Mouse (Mus musculus) lung, postnatal 14 days (tissue): Measurements from ENCODE around the gene Gm38100.

Experiments used
- DNase-seq: peaks from one replicate; pipeline ENCODE4 v3.0.0; 2021

The Gm38100 gene

DNA sequence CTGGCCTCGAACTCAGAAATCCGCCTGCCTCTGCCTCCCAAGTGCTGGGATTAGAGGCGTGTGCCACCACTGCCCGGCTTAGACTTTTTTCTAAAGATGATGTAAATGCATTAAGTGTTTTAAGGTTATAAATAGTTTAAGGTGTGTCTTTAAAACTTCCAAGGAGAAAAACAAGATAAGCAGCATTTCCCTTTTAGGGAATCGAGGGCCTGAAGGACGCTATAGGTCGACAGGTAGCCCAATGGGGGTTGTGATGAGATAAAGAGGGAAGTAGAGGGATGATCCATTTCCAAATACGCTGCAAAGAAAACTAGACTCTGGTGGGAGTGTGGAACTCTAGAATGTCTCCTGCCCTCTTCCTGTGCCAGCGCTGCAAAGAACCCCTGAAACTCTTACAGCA, at the start of gene Gm38100:
TSS of gene Gm38100 (plus strand) at position 301 of the 400 bp plus-strand sequence.
- DNase-seq = no peak

DNA sequence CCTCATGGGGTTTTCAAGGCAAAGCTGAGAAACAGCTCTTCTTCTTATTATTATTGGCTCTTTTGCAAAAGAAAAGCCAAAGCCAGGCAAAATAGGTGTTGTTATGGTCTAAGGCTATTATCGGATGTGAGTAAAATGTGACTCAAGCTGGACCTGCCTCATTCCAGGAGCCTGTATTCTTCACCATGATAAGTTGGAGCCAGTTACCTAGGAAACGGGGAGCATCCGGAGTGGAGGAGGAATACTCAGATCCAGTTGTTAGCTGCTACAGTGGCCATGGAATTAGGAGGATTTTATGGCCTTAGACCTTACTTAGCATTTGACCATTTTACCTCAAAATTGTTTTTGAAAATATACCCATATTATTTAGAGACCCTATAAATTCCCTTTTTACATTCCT, 49.4 kb upstream of the Gm38100 start:
- DNase-seq = no peak

DNA sequence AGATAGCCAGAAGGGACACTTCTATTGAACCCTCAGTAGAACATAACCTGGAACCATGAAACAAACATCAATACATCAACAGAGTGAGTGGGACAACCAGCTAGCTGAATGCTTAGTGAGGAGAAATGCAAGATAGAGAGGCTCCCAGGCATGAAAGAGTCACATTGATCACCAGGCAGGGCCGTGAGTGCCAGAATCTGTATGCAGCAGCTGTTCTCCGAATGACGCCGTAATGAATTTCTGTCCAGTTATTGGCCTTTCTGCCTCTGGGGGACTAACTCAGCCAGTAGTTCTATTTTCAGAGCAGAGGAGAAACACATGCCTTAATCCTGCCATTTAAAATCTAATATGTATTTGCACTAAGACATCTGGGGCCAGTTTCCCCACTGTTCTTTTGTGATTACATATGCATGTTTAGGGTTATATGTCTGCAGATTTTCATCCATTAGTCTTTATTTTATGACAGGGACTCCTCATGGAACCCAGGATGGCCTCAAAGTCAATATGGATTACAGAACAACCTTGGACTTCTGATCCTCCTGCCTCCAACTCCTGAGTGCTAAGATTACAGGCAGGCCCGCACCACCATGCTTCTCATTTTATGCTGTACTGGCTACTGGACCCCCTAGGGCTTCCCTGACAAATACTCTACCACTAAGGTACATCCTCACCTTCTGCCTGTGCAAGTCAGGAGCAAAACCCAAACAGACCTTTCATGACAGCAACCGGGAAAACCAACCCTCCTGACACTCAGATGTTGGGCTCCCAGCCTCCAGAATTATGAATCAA, 47.9 kb upstream of the Gm38100 start:
- DNase-seq = no peak

DNA sequence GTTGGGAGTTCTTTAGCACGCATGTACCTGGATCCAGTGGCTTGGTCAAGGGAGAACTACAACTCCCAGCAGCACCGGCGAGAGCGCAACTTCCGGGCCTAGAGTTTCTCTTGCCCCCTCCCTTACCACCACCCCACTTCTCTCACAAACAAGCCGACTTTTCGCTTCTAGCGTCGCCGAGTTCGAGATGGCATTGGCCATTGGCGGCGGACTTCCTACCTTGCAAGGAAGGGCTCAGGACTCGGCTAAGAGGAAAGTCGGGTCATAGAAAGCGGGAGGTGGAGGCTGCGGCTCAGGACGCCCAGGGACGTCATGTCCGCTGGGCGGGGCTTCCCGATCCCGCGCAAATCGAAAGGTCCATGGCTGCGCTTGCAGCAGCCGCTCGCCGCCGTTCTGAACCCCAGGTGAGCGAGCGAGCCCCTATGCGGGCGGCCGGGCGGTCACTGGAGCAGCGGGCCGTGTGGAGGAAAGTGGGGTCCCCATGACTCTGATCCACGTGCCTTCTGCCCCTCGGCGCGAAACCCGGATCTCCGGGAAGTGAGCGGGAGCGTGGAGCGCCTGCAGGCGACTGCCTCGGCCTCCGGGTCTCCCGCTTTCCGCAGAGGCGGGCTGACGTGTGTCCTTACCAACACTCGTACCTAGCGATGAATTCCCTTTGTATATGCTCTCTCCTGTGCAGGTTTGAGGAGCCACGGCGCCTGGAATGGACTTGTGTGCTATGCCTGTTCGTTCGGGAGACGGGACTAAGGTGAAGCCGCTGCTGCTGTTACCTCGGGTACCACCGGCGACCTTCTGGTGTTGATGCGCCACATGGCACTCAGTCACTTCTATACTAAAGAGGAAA, 39.5 kb upstream of the Gm38100 start, which contains the start of gene Exo1:
TSS of gene Exo1 (plus strand) at position 129 of the 844 bp plus-strand sequence.
- DNase-seq = peak; percentile 88

DNA sequence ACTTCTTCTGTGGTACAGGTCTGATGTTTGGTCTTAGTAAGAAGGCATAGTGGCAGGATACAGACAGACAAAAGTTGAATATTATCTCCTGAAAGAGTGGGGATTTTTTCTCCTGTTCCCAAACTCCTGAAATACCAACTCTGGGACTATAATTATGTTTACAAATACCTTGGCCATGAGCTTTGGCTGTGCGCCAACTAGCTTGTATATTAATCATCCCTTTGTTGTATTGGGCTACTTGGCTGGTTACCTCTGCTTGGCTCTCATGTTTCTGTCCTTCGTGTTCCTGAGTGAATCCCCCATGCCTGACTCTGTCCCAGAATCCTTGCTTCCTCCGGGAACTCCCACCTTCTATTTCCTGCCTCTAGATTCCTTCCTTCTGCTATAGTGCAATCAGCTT, 36.7 kb upstream of the Gm38100 start:
- no peak for DNase-seq

DNA sequence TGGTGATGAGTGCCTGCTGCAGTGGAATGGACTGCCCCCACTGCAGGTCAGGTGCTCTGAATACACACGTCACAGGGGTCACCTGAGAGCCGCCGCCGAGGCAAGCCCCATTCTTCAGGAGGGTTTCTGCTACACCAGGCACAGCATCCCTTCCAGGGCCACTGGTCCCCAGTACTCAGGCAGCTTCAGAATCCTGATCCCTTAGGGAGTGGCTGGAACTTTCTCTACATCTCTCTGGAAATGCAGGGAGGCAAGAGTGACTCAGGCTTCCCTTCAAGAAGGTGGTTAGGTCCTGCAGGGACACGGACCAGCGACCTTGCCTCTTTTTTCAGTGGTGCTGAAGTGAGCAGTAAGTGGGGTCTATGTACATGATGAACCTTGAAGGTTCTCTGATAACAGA, 26.9 kb upstream of the Gm38100 start:
- DNase-seq = no peak

DNA sequence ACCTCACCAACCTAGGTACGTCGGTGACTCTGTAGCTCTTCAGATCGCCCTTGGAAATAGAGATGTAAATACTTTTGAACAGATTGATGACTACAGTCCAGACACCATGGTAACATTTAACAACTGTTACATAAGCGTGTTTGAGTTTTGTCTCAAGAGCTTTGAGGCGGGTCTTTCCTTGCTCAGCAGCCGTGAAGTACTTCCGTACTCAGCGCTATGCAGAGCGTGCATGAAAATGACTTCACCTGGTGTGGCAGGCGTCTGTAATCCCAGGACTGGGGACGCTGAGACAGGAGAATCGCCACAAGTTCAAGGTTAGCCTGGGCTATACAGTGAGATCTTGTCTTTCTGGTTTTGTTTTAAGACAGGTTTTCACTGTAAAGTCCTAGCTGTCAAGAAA, 26.4 kb upstream of the Gm38100 start:
- DNase-seq = no peak

DNA sequence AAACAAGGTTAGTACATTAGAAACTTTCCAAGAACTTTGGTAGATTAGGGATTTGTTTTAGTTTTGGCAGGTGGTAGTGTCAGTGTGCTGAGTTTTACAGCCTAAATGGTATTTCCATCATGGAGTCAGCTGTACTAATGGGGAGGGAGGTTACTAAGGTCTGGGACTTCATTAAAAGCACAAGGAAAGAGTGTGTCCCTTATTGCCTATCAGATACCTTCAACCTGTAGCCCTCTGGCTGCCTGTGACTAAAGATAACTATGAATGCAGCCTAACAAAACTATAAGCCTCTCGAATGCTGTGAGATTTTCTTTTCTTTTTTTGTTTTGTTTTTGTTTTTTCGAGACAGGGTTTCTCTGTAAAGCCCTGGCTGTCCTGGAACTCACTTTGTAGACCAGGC, 8.9 kb upstream of the Gm38100 start:
- no peak for DNase-seq

DNA sequence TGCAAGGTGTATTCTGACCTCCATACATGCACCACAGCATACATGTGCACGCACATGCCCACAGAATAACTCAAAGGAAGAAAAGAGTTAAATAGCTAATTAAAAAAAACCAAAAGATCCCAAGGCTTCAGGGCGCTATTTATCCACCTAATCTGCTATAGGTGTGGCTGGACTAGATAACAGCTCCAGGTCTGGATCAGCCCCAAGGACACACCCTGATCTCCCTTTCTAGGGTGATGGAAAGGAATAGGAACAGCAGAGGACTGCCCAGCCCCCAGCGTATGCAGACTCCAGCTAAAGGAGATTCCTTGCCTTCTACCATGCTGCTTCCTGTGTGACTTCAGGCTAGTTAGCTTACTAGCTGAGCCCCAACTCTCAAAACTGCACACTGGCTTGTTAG, 8.1 kb upstream of the Gm38100 start:
- no peak for DNase-seq

DNA sequence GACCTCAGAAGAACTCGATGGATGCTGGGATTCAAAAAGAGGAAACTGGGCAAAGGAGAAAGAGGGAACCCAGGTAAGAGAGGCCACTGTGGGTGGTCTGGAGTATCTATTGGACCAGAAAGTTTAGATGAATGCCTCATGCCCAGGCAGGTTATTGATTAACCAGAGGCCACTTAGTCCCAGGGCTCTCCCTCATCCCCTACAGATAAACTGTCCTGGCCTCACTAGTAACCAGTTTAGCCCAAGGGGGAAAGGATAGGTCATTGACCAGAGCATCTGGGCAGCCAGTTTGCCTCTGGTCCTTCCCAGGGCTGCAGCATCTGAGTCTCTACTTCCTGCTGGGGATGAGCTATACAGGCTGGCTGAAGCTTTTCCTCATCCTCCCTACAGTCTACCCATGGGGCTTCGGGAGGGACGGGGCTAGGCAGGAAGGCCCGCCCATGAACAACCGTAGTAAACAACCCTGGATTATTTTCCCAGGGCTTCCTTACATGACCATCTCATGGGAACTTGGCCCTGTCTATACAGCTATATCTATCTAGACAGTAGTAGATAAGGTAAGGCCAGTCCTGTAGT, 6.3 kb upstream of the Gm38100 start:
- no peak for DNase-seq

DNA sequence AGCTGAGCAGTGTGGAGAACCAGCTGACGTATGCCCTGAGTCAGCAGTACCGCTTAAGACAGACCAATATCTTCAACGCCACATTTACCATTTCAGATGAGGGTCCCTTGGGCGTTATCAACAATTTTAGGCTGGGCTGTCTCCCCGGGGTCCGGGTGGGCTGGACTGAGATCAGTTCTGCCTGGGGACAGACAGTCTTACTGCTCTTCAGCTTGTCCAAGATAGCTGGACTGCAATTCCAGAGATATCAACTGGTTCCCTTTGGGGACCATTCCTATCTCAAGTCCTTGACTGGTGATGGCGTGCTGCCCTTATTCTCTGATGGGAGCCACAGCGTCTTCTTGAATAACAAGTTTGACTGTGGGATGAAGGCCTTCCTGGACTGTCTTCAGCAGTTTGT, 962 bp downstream of the Gm38100 start:
- no peak for DNase-seq

DNA sequence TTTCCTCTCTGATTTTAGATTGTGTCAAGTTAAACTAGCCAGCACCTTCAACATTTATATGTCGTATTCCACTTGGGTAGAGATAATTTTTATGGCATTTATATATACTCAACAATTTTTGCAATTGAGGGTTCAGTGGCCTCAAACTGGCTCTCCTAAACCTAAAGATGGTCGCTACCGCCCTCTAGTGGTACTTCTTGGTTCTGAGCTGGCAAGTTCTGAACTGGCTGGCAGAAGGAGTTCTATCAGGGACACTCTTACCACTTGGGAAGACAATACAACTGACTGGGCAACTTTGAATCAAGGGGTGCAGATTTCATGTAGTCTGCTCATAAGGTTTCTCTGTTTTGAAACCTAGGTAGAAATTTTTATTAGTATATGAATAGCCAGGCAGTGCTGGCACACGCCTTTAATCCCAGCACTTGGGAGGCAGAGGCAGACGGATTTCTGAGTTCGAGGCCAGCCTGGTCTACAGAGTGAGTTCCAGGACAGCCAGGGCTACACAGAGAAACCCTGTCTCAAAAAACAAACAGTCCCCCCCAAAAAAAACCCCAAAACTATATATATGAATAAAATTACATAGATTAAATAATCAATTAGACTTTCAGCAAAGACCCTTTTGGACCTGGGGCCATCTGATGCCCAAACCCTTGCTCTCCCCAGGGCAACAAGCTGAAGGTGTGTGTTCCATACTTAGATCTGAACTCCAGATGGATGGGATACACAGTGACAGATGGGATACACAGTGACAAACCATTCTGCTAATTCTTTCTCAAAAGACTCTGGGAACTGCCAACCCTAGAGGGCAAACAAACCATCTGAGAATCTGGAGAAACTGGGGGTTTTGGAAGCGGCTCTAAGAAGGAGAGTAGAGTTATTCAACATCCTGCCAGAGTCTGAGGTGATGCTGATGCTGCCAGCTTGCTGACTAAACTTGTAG, 4.0 kb downstream of the Gm38100 start:
- DNase-seq = peak; percentile 85

DNA sequence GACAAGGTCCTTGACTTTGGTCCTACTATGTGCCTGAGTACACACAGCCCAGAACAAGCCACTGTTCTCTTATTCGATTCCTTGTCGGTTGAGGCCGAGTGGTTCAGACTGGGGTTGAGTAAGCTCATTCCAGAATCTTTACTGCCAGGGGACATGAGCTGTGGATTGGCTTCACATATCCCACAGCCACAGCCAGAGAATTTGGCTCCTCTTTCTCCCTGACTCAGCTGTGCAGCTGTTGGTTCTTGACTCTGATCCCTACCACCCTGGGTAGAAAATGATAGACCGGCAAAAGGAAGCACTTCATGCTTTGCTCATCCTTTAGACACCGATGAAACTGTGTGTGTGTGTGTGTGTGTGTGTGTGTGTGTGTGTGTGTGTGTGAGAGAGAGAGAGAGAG, 11.3 kb downstream of the Gm38100 start:
- DNase-seq = no peak

DNA sequence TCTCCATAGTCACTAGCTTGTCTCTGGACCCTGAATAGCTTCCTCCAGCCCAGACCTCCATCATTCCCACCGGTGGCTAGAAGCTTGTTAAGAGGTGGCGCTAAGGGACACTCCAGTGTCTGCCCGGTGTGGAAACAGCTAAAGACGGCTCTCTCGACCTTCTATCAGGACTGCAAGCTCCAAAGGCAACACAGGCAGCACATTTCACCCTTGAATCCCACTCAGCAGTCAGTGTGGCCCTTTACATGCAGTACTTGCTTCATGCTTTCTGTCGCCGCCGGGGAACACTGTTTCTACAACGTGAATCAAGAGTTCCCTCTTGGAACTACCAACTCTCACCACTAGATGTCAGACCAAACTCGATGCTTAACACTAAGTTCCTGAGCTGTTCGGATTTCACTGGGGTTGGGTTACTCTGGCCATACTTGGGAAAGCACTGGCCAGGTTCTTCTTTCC, 16.2 kb downstream of the Gm38100 start:
- DNase-seq = peak; percentile 71

DNA sequence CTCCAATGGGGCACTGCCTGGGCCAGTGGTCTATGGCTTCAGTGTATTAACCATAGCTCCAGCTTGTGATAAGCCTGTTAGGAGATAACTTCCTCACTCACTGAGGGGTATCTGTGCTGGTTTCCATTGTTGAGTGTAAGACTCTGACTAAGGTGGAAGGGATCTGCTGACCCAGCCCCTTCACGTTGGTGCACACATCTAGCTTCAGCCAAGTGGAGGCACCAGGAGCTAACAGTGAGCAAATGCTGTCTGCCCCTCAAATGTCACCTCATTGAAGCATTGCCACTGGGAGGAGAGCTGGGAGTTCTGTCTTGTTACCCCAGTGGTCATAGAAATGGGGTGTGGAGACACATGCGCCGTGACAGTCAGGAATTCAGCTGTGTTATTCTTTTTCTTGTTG, 18.6 kb downstream of the Gm38100 start:
- no peak for DNase-seq

DNA sequence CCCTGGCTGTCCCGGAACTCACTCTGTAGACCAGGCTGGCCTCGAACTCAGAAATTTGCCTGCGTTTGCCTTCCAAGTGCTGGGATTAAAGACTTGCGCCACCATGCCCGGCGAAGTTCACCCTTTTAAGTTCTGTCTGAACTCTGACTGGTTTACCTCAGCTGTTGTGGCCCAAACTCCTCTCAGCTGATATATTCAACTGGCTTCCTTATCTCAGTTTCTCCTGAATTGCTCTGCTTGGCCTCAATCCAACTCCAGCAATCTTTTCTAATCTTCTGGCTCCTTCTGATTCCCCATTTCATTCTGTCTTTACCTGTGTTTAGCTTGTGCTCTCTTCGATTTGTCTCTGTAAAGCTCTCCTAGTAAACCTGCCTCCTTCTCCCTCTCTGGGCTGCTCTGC, 23.0 kb downstream of the Gm38100 start:
- no peak for DNase-seq

DNA sequence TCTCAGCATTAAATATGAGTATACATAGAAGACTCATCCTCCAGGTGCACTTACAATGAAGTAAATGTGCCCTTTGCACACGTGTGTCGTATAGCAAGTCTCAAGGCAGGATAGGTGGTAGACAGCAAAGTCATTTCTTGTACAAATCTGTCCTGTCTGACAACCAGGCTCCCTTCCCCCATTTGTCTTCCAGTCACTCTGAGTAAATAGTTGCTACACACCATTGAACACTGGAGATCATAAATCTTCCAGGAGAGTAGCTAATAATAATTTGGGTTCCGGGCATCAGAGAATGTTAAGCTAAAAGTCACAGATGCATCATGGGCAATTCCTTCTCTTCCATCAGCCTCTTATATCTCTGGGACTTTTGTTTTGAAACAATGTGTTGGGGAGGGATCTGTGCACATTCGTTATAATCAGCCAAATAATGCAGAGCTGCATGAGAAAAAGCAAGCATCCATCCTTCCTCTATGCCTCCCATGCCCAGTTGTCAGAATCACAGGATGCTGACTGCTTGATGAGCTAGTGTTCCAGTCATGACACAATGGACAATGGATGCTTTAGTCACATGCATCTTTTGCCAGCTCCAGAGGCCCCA, 26.7 kb downstream of the Gm38100 start:
- no peak for DNase-seq

DNA sequence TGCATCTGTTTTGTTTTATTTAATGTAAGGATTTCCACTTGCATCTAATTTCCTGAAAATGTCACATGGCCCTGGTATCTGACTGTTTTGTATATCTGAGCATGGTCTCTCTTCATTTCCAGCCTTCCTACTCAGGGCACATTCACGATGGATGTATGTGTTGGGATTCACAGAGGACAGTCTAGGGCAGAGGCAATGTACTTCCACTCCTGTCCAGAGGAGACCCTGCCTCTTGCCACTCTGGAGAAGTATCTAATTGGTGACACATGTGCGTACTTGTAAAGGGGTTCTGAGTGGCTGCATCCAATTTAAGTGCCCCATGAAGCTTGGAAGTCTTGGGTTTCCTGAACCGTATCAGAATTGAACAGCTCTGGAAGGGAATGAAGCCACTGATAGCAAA, 30.3 kb downstream of the Gm38100 start:
- DNase-seq = no peak

DNA sequence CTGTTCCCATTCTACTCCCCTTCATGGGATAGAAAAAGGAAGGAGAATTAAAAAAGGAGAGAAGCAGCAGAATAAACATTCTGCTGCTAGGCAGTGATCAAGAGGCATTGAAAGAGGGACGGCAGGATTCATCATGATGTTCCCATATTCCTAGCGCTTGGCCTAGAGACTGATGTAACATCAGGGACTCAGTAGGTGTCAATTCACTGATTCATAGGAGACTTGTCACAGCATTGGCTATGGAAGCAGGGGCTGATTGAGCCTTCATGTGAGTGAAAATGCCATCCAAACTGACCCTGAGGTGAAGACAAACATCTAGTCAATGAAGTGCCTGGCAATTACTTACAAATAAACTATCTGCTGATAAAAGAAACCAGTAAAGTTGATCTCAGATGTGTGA, 30.7 kb downstream of the Gm38100 start:
- DNase-seq = no peak

DNA sequence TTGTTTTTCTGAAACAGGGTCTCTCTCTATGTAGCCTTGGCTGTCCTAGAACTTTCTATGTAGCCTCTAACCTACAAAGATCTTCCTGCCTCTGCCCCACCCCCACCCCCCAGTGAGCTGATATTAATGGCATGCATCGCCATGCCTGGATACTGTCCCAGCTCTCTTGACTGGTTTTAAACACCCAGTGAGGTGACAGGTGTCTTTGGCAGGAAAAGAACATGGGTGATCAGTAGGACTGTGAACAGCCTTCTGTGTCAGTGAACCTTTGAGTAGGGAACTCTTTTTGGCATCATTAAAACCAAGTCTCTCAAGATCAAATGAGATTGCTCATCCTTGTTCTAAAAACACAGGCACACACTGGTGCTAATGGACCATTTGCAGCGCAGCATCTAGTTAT, 41.7 kb downstream of the Gm38100 start:
- no peak for DNase-seq

DNA sequence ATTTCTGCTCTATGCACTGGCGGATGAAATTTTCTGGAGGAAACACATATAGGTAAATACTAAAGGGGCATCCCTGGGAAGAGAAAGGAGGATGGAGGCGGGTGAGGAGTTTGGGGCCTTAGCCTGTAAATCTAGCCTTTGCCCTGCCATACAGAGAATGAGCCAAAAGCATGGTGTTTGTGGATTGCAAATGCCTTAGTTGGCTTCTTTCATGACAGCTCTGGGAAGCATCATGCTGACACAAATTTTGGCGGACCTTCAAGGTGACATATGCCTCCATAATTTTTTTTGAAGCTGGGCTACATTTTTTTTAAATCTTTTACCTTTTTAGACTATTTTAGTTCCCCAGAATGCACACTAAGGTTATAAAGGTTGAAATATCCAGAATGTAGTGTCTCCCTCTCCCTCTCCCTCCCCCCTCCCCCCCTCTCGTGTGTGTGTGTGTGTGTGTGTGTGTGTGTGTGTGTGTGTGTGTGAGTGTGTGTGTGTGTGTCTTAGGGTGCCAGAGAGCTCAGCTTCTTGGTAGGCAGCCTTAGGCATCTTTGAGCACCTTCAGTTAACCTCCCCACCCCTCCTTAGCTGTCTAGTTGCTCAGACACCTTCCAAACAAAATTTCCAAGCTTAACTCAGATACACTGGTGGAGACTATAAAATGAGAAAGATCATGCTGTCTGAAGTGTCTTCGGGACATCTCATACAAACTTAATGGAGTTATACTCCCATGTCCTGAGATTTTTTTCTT, 47.0 kb downstream of the Gm38100 start:
- no peak for DNase-seq
